8 mouse cellular contexts compared by ENCODE assay signal in genomic region chr4:154960021-154960689, GRCm38 (mm10). TPM values are rescaled to one million over a fixed set of nuclear protein-coding genes. Genes with fewer than 3 reads are reported as not detected.
DNase-seq lines count a peak whose midpoint lies in the region; ATAC-seq and TF ChIP-seq lines count a peak whose summit lies in the region.

No protein-coding gene starts in this region.

- no peaks in the 10 kb centered on the region for H3K36me3 ChIP-seq in spleen, adult 2 months (ENCODE audit: control insufficient read depth, insufficient read depth, low read length)
- no peaks in the 10 kb centered on the region for H3K36me3 ChIP-seq in limb, embryonic 11.5 days (ENCODE audit: control insufficient read depth, insufficient read depth, low read length)
- H3K36me3 ChIP-seq in stomach, embryonic 14.5 days (ENCODE audit: control insufficient read depth, insufficient read depth, low read length) = no peaks in the 10 kb centered on the region

- TF ChIP-seq CTCF in spleen, adult 2 months (IDR thresholded peaks at IDR 0.05; ENCODE audit: extremely low read depth, insufficient read depth, insufficient read length, insufficient replicate concordance) = no peak

- H3K9me3 ChIP-seq in limb, embryonic 11.5 days (ENCODE audit: control insufficient read depth, low read length) = no peaks in the 10 kb centered on the region
- H3K9me3 ChIP-seq in stomach, embryonic 14.5 days (ENCODE audit: control insufficient read depth, low read depth, low read length) = no peaks in the 10 kb centered on the region

- peak overlapping the region; percentile 51 for H3K4me2 ChIP-seq in limb, embryonic 11.5 days (ENCODE audit: low read depth, severe bottlenecking)
- peak overlapping the region; percentile 65 for H3K4me2 ChIP-seq in stomach, embryonic 14.5 days (replicated peaks; ENCODE audit: low read depth, low read length)

- H3K27ac ChIP-seq in spleen, adult 2 months (ENCODE audit: insufficient read depth, low read length) = no peak overlapping the region
- no peak overlapping the region for H3K27ac ChIP-seq in limb, embryonic 11.5 days (replicated peaks; ENCODE audit: low read depth, low read length)
- no peak overlapping the region for H3K27ac ChIP-seq in stomach, embryonic 14.5 days (ENCODE audit: low read length)

- H3K9ac ChIP-seq in limb, embryonic 11.5 days (ENCODE audit: low read length) = no peak overlapping the region
- H3K9ac ChIP-seq in stomach, embryonic 14.5 days (replicated peaks; ENCODE audit: low read depth, low read length) = 0 out of 2 replicates have a peak overlapping the region, but pooled peaks have one; percentile 14

- no peak for TF ChIP-seq POLR2A in spleen, adult 2 months (IDR thresholded peaks at IDR 0.05; ENCODE audit: low read depth, low read length)

- H3K4me3 ChIP-seq in spleen, adult 2 months (ENCODE audit: extremely low read depth, insufficient read depth, insufficient read length) = peak overlapping the region; percentile 73
- peak overlapping the region; percentile 37 for H3K4me3 ChIP-seq in limb, embryonic 11.5 days (ENCODE audit: low read depth, low read length)
- H3K4me3 ChIP-seq in stomach, embryonic 14.5 days (ENCODE audit: low read depth, low read length) = peak overlapping the region; percentile 33

- intact Hi-C loops in left cerebral cortex, postnatal 4 days (cut with DNase I) = no loop called here

- peak; percentile 90 for DNase-seq in embryo, embryonic 10.5 days (ENCODE audit: low spot score)
- DNase-seq in embryo, embryonic 10 days (ENCODE audit: low spot score) = no peak
- no peak for DNase-seq in spleen, adult 2 months (ENCODE audit: low read depth in 1 of 2, low spot score in 2 of 2)
- no peak for DNase-seq in spleen, postnatal 10 days (ENCODE audit: low spot score in 2 of 2)
- no peak for DNase-seq in limb, embryonic 11.5 days (ENCODE audit: low spot score)
- no peak for DNase-seq in retina, embryonic 14.5 days (ENCODE audit: low spot score)
- no peak for DNase-seq in left cerebral cortex, postnatal 4 days

- WGBS in spleen, adult 2 months = 41% methylated on average over 20 of the region's 20 CpGs
- WGBS in limb, embryonic 11.5 days = 18% methylated on average over 20 of the region's 20 CpGs
- WGBS in stomach, embryonic 14.5 days = 25% methylated on average over 20 of the region's 20 CpGs

- no peak for ATAC-seq in limb, embryonic 11.5 days (ENCODE audit: insufficient number of reproducible peaks, low FRiP score, low TSS enrichment, low read depth)
- ATAC-seq in stomach, embryonic 14.5 days (ENCODE audit: insufficient number of reproducible peaks, insufficient read depth, low FRiP score, low read depth) = no peak

- peaks cover 23% of the 10 kb centered on the region; the same call in 1 of the 2 replicates for H3K4me1 ChIP-seq in spleen, adult 2 months (ENCODE audit: control insufficient read depth, insufficient read depth, insufficient read length)
- H3K4me1 ChIP-seq in limb, embryonic 11.5 days (ENCODE audit: control insufficient read depth, insufficient read depth, low read length) = peaks cover 42% of the 10 kb centered on the region
- H3K4me1 ChIP-seq in stomach, embryonic 14.5 days (ENCODE audit: control insufficient read depth, insufficient read depth, low read length) = peaks cover 32% of the 10 kb centered on the region

- H3K27me3 ChIP-seq in spleen, adult 2 months (ENCODE audit: control insufficient read depth, insufficient read depth, low read length) = peaks cover 2% of the 10 kb centered on the region; the same call in 1 of the 2 replicates
- H3K27me3 ChIP-seq in limb, embryonic 11.5 days (ENCODE audit: control insufficient read depth, insufficient read depth, low read length) = peaks cover 58% of the 10 kb centered on the region
- peaks cover 40% of the 10 kb centered on the region for H3K27me3 ChIP-seq in stomach, embryonic 14.5 days (ENCODE audit: control insufficient read depth, insufficient read depth, low read length)

RNA-seq across cellular contexts. Expression of gene Hes5, which starts 0.6 kb away (rescaled TPM):
- 5.4 and 10.5 TPM in 2 replicates for polyA plus RNA-seq in spleen, adult 2 months (2012; rRNA removed)
- polyA plus RNA-seq in limb, embryonic 11.5 days (2014; fragmentation: Nextera tagmentation; extraction: Ambion mirVana) = 0.49 and 0.60 TPM in 2 replicates
- 0.91 and 1.1 TPM in 2 replicates for polyA plus RNA-seq in stomach, embryonic 14.5 days (2014; fragmentation: Nextera tagmentation; extraction: Ambion mirVana)
- 10 to 100 TPM; 56.8 to 74.5 TPM for total RNA-seq in left cerebral cortex, postnatal 4 days (2021)

RNA-seq across cellular contexts. Expression of gene Pank4, which starts 3.8 kb away (rescaled TPM):
- polyA plus RNA-seq in spleen, adult 2 months (2012; rRNA removed) = 58.0 and 69.5 TPM in 2 replicates
- 50.0 and 51.4 TPM in 2 replicates for polyA plus RNA-seq in limb, embryonic 11.5 days (2014; fragmentation: Nextera tagmentation; extraction: Ambion mirVana)
- polyA plus RNA-seq in stomach, embryonic 14.5 days (2014; fragmentation: Nextera tagmentation; extraction: Ambion mirVana) = 48.3 and 50.4 TPM in 2 replicates
- total RNA-seq in left cerebral cortex, postnatal 4 days (2021) = 10 to 100 TPM; 34.5 to 39.8 TPM

RNA-seq across cellular contexts. Expression of gene Tnfrsf14, which starts 31.8 kb away (rescaled TPM):
- 210 and 232 TPM in 2 replicates for polyA plus RNA-seq in spleen, adult 2 months (2012; rRNA removed)
- polyA plus RNA-seq in limb, embryonic 11.5 days (2014; fragmentation: Nextera tagmentation; extraction: Ambion mirVana) = 0.77 and 1.3 TPM in 2 replicates
- polyA plus RNA-seq in stomach, embryonic 14.5 days (2014; fragmentation: Nextera tagmentation; extraction: Ambion mirVana) = 1.2 and 2.9 TPM in 2 replicates
- total RNA-seq in left cerebral cortex, postnatal 4 days (2021) = 1 to 10 TPM in 1 of 2 experiments, under 1 TPM in 1; 0.58 to 1.1 TPM

Comparison
In these comparisons a context has a peak if more than half of its experiments do, and no peak if none do; other contexts are left out.
1. RNA of gene Tnfrsf14, which starts 31.8 kb away (polyA plus RNA-seq): 210 to 232 TPM in spleen, adult 2 months; 1.2 to 2.9 TPM in stomach, embryonic 14.5 days and 0.77 to 1.3 TPM in limb, embryonic 11.5 days; every median in the first group is over 10 times any median in the second.
2. Peak in every context shown above with its lines, with median percentiles within 50 percentile points of each other: H3K4me3 ChIP-seq.